Mouse (Mus musculus) stomach, postnatal 0 days (tissue): ENCODE results near the gene 4930590J08Rik. TPM values are rescaled to one million over a fixed set of nuclear protein-coding genes. Genes with fewer than 3 reads are reported as not detected.

ENCODE experiments used
- ATAC-seq: fragments of 200-750 bp; cut with Nextera tagmentation; 2 replicates; pipeline ENCODE4 v1.8.0; 2017; ENCODE audit not compliant: low FRiP score, low TSS enrichment
- DNase-seq: peaks from one replicate; pipeline ENCODE4 v3.0.0-alpha.2; 2016; ENCODE audit warnings: low spot score
- H3K27ac ChIP-seq: fragments of 300-500 bp; sonication (generic); replicated peaks from 2 replicates; pipeline ENCODE4 v1.5.1; 2014; ENCODE audit warnings: mild to moderate bottlenecking, control low read depth
- H3K27me3 ChIP-seq: fragments of 300-500 bp; sonication (generic); 2 replicates; pipeline ENCODE4 v1.6.1; 2014; ENCODE audit warnings: low read length; ENCODE audit not compliant: control insufficient read depth, insufficient read depth
- H3K36me3 ChIP-seq: fragments of 300-500 bp; sonication (generic); 2 replicates; pipeline ENCODE4 v1.6.1; 2014; ENCODE audit warnings: low read length, mixed read lengths; ENCODE audit not compliant: control insufficient read depth, insufficient read depth
- H3K4me1 ChIP-seq: fragments of 300-500 bp; sonication (generic); replicated peaks from 2 replicates; pipeline ENCODE4 v1.6.1; 2014; ENCODE audit warnings: antibody characterized with exemption; ENCODE audit not compliant: control insufficient read depth, insufficient read depth
- H3K4me2 ChIP-seq: fragments of 300-500 bp; sonication (generic); replicated peaks from 2 replicates; pipeline ENCODE4 v1.6.1; 2014; ENCODE audit warnings: low read depth, mild to moderate bottlenecking, control low read depth, moderate library complexity
- H3K4me3 ChIP-seq: fragments of 300-500 bp; sonication (generic); 2 replicates; pipeline ENCODE4 v1.5.1; 2014; ENCODE audit warnings: low read depth, low read length, control low read depth
- H3K9ac ChIP-seq: fragments of 300-500 bp; sonication (generic); 2 replicates; pipeline ENCODE4 v1.6.1; 2014; ENCODE audit warnings: mild to moderate bottlenecking, low read length, control low read depth, mixed read lengths
- H3K9me3 ChIP-seq: fragments of 300-500 bp; sonication (generic); 2 replicates; pipeline ENCODE4 v1.6.1; 2016; ENCODE audit warnings: low read length; ENCODE audit not compliant: control insufficient read depth
- CTCF ChIP-seq: IDR thresholded peaks from 2 replicates; pipeline ENCODE4 v1.5.1; 2016; ENCODE audit warnings: antibody characterized with exemption, low read depth, mild to moderate bottlenecking, moderate library complexity
- EP300 ChIP-seq: optimal IDR thresholded peaks from 2 replicates; pipeline ENCODE3; 2016; ENCODE audit warnings: antibody characterized with exemption
- WGBS: fragments of 180-500 bp; shearing (Covaris S2); extraction: QIAGEN DNeasy Blood & Tissue Kit; methylation state at CpG from one replicate; pipeline ENCODE4 v1.1.7; 2014; 5-methylcytosine and 5-hydroxymethylcytosine counted together
- polyA plus RNA-seq: library from polyadenylated mRNA; unstranded; fragments of >200 nt; fragmentation: Nextera tagmentation; extraction: Ambion mirVana; gene quantifications from 2 replicates; pipeline ENCODE4 v1.2.1, GENCODE M21; 2015

The 4930590J08Rik gene
- polyA plus RNA-seq, 1 experiment from 2014 or later, result 0.06 TPM

DNA sequence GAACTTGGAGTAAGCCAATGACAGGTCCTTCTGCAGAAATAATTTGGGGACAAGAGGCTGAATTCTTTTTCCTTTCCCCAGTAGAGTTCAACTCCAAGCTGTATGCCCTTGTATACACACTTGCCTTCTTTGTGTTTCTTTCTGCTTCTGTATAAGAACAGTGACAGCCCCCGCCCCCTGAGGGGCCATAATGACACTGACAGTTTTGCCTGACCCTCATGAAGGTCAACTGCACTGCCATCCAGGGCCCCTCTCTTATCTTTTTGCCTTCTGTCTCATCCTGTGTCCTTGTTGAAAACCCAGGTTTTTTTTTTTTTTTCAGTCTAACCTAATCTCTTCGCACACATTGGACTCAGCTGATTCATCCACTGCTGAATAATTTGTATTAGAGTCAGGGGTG, 29.8 kb upstream of the 4930590J08Rik start:
- no peaks in the 10 kb centered on the region for H3K4me1 ChIP-seq
- H3K4me3 ChIP-seq, result no peak overlapping the region
- no peaks in the 10 kb centered on the region for H3K9me3 ChIP-seq
- WGBS, result 38% methylated on average over 2 of the region's 2 CpGs
- H3K27me3 ChIP-seq, result no peaks in the 10 kb centered on the region
- DNase-seq, result no peak
- H3K4me2 ChIP-seq, result no peak overlapping the region
- no peak for ATAC-seq
- H3K36me3 ChIP-seq, result no peaks in the 10 kb centered on the region
- no peak overlapping the region for H3K9ac ChIP-seq
- no peak for TF ChIP-seq EP300
- no peak for TF ChIP-seq CTCF
- no peak overlapping the region for H3K27ac ChIP-seq

- Histone ChIP-seq H3K9me3 (no peaks in the 10 kb centered on the region), H3K4me1 (0 out of 2 replicates have a peak, but pooled peaks cover 2% of the 10 kb centered on the region), H3K4me3 (peak within 1 kb of the TSS; percentile 90), H3K36me3 (no peaks in the 10 kb centered on the region), H3K27me3 (no peaks in the 10 kb centered on the region), H3K27ac (peak within 1 kb of the TSS; percentile 78), H3K4me2 (peak within 1 kb of the TSS; percentile 67), H3K9ac (peak within 1 kb of the TSS; percentile 94)
- TF ChIP-seq EP300 (no peak), CTCF (peak; percentile 20; the same call in 1 of the 2 replicates)
- WGBS, result under 1% methylated on average over 47 of the region's 47 CpGs
- ATAC-seq (peak; percentile 97), DNase-seq (peak; percentile 93)
These were observed 24.5 kb upstream of the 4930590J08Rik start, which contains the start of gene Ccdc174 for GRCm38 (mm10) chr6:91877885-91878651. Ccdc174 (plus strand) TSS chr6:91878053.

GRCm38 (mm10) chr6:91883859-91884258, 18.8 kb upstream of the 4930590J08Rik start:
- Histone ChIP-seq H3K4me2 (no peak overlapping the region), H3K9me3 (no peaks in the 10 kb centered on the region), H3K9ac (no peak overlapping the region), H3K4me1 (0 out of 2 replicates have a peak, but pooled peaks cover 1% of the 10 kb centered on the region), H3K27ac (no peak overlapping the region), H3K36me3 (peaks cover 9% of the 10 kb centered on the region), H3K4me3 (no peak overlapping the region), H3K27me3 (no peaks in the 10 kb centered on the region)
- TF ChIP-seq EP300, result no peak
- no peak for TF ChIP-seq CTCF
- WGBS, result 84% methylated on average over 2 of the region's 2 CpGs
- no peak for ATAC-seq
- no peak for DNase-seq

- Histone ChIP-seq H3K27ac (no peak overlapping the region), H3K27me3 (no peaks in the 10 kb centered on the region), H3K36me3 (peaks cover 18% of the 10 kb centered on the region), H3K9me3 (no peaks in the 10 kb centered on the region), H3K4me2 (no peak overlapping the region), H3K4me3 (no peak overlapping the region), H3K4me1 (no peaks in the 10 kb centered on the region), H3K9ac (no peak overlapping the region)
- ATAC-seq, result no peak
- TF ChIP-seq CTCF (no peak), EP300 (no peak)
- WGBS, result 85% methylated on average over 3 of the region's 3 CpGs
- DNase-seq, result no peak
These were observed 13.2 kb upstream of the 4930590J08Rik start for GRCm38 (mm10) chr6:91889255-91889906.

GRCm38 (mm10) chr6:91890615-91891014, 12.0 kb upstream of the 4930590J08Rik start:
- Histone ChIP-seq H3K9me3 (no peaks in the 10 kb centered on the region), H3K36me3 (peaks cover 18% of the 10 kb centered on the region), H3K27me3 (no peaks in the 10 kb centered on the region), H3K9ac (no peak overlapping the region), H3K4me3 (no peak overlapping the region), H3K4me2 (no peak overlapping the region), H3K27ac (no peak overlapping the region), H3K4me1 (no peaks in the 10 kb centered on the region)
- ATAC-seq (no peak), DNase-seq (no peak)
- TF ChIP-seq EP300, result no peak
- no peak for TF ChIP-seq CTCF
- WGBS, result 83% methylated on average over 5 of the region's 5 CpGs

DNA sequence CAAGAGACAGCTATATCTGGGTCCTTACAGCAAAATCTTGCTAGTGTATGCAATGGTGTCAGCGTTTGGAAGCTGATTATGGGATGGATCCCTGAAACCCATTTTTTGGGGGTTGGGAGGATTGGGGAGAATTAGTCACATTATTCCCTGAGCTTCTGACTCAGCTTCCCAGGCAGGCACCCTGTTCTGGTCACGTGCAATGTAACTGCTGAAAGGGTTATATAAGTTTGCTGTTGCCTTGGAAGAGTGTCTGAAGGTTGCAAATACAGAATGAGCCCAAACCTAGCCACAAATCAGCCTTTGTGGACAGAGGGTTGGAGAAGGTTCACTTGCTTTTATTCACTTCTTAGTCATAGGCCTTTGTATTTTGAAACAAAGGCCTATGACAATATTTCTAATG, 10.8 kb upstream of the 4930590J08Rik start:
- Histone ChIP-seq H3K9me3 (no peaks in the 10 kb centered on the region), H3K4me1 (no peaks in the 10 kb centered on the region), H3K4me3 (no peak overlapping the region), H3K27ac (no peak overlapping the region), H3K27me3 (no peaks in the 10 kb centered on the region), H3K36me3 (peaks cover 19% of the 10 kb centered on the region), H3K4me2 (no peak overlapping the region), H3K9ac (no peak overlapping the region)
- DNase-seq (no peak), ATAC-seq (no peak)
- 94% methylated on average over 2 of the region's 2 CpGs for WGBS
- TF ChIP-seq EP300 (no peak), CTCF (no peak)
